Mouse (Mus musculus) neural tube, embryonic 10.5 days (tissue): ENCODE results near the gene Gan.

Source experiments
- DNase-seq: peaks from one replicate; pipeline ENCODE4 v3.0.0-alpha.2; 2017; ENCODE audit warnings: low spot score; ENCODE audit errors: extremely low spot score

Gan gene

GRCm38 (mm10) chr8:117253390-117254269 is 95.7 kb downstream of the Gan start:
- no peak for DNase-seq

DNA sequence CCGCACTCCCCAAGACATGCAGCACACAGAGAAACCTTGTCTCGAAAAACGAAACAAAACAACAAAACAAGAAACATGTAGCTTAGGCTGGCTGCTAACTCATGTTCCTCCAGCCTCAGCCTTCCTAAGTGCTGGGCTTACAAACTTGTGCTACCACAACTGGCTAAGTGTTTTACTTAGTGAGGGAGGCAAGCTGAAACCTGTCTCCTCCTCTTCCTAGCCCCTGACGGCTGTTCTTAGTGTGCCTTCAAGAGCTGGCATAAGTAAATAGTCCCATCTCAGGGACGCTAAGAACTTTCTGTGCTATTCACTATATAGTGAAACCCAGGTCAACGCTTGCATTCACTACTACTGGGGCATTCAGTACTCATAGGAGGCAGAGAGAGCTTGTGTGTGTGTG is 96.6 kb downstream of the Gan start:
- no peak for DNase-seq

DNA sequence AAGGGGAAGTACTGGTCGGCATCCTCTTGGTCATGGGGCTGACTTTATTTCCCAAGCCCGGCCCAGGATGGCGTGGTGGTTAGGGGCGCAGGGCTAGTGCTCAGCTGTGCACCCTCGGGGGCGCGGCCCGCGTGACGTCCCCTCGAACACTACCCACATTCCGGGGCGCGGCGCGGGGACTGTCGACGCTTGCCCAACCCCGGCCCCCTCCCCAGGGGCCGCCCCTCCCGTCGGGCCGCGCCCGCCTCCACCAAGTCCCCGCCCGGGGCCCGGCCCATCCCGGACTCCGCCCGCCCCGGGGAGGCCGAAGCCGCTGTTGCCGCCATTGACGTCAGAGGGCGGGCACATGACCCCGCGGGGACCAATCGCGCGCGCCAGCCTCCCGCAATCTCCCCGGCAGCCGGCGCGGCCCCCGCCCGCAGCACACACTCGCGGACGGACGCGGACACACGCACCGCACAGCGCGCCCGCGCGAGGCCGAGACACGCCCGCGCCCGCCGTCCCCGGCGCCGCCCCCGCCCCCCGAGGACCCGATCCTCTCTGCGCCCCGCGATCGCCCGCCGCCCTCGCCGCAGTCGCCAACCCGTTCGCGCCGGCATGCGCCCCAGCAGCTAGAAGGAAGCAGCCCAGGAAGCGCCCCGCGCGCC is 98.5 kb downstream of the Gan start:
- peak; percentile 90 for DNase-seq

DNA sequence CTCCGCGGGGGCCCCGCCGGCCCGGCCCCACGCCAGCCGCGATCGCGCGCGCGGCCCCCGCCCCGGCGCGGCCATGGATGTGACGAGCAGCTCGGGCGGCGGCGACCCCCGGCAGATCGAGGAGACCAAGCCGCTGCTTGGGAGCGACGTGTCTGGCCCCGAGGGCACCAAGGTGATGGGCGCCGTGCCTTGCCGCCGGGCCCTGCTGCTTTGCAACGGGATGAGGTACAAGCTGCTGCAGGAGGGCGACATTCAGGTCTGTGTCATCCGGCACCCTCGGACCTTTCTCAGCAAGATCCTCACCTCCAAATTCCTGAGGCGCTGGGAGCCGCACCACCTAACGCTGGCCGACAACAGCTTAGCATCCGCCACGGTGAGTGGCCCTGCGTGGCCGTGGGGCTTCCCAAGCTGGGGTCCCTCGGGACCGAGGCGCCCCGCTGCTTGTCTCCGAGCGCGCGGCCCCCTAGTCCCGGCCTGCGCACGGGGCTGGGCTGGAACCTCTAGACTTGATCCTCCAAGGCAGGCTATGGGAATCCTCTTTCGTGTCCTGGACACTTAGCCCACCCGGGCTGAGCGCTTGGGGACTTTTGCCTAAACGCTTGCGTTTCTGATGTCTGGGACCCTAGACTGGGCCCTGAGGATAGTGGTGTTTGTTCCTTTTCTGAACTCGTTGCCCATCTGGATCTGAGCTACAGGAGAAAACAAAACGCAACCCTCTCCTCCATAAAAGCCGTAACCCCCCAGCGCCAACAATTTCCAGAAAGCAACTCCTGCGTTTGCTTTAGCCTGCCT is 99.3 kb downstream of the Gan start, which contains the start of gene Cmip:
Gene Cmip, plus strand, starts transcription at position 36 of the 792 bp plus-strand sequence.
- DNase-seq: peak; percentile 77

GRCm38 (mm10) chr8:117257821-117258575 is 100.1 kb downstream of the Gan start:
- peak; percentile 57 for DNase-seq

DNA sequence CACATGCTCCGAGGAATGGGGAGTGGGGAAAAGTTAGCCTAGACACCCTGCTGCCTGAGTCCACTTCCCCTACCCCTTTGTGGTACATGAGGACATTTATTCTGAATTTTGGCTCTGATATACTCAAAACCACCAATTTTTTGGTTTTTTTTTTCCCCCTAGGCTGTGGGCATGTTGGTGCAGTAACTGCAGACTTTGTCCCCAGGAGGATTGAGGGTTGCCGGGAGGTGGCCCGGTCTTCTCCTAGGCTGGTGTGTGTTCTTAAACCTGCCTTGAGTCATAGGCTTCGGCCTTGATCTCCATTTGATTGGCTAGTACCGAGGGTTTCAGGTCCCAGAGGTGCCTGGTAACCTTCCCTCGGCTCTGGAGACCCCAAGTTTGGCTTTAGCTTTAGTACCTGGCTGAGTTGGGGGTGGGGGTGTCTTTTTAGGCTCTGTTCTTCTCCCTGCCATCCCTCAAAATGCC is 100.7 kb downstream of the Gan start:
- no peak for DNase-seq

DNA sequence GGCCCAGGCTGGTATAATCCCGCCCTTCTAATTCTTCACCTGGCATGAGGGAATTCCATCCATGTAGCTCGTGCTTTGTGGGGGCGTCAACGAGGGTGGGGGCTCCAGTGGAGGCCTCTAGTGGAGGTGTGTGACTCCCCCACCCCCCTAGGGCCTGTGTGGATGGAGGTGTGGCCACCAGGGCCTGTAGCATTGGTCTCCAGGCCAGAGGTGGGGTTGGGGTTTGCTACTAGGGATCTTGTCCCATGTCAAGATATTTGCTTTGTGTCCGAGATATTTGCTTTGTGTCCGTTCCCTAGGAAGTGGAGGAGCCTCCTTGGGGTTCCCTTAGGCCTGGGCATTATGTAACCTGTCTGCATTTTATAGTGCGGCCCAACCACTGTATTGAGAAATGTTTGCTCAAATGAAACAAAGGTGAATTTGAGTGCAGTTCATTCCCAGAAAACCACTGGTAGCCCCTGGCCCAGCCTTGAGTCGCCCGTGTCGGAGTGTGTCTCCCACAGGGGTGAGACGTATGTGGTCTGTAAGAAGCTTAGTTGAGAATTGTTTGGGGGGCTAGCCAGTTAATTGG is 101.6 kb downstream of the Gan start:
- DNase-seq: no peak

- DNase-seq: peak; percentile 39
Measured at GRCm38 (mm10) chr8:117260234-117260929, 102.4 kb downstream of the Gan start.

DNA sequence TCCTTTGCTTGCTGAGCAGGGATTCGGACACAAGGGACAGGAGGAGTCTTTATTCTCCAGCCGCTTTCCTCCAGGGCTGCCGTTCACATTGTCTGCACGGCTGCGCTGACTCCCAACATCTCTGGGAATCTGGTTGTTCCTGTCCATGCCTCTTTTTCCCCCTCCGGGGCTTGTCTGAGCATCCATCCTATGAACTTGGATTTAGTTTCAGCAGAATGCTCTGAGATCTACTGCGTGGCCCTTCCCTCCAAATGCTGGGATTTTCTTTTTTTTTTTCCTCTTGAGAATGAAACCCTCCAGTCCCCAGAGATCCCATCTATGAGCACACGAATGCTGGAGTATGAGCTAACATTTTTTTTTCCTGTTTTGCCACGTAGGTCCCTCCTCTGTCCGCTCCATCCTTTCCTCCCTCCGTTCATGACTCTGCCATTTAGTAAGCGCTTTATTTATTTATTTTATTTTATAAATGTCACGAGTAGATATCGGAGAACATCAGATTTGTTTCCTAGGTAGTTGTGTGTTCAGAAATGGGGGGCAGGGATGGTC is 103.1 kb downstream of the Gan start:
- no peak for DNase-seq

DNA sequence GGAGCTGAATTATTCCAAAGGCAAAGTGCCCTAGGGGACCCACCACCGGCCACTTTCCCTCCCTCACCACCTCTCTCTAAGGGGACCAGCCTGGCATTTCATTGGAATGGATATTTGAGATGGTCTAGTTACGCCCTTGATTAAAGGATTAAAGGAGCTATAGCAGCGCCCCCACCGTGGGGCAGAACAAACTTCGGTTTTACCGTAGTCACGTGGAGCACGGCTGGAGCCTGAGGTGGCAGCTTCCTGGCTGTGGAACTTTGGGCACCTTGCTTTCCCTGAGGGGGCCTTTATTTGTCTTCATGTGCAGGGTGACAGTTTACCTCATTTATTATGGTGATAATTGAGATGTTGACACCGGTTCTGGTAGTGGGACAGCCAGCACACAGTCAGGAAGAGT is 103.8 kb downstream of the Gan start:
- DNase-seq: no peak

DNA sequence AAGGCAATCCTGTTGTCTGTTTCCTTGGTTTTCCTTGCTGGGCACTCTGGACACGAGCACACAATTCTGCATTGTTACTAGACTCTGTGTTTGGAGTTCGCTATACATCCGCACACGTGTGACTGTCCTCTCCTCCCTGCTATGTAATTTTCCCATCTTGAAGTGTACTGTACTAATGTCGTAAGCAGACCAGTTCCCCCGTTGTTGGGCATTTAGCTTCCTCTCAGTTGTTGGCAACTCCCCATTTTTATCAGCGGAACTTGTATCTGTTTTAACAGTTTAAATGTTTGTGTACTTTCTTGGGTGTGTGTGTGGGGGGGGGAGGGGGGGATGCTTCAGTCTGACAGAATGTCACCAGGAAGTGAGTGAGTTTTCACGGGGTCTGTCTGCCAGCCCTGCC is 104.8 kb downstream of the Gan start:
- no peak for DNase-seq

- no peak for DNase-seq
Measured at GRCm38 (mm10) chr8:117263442-117263841, 105.5 kb downstream of the Gan start.

- DNase-seq: no peak
Measured at GRCm38 (mm10) chr8:117265079-117265478, 107.1 kb downstream of the Gan start.
